Mouse (Mus musculus): ENCODE results near the gene Magt1. TPM values are rescaled to one million over a fixed set of nuclear protein-coding genes. Genes with fewer than 3 reads are reported as not detected.
A peak's percentile ranks its signal among the peaks of the same experiment; 100 is the strongest.
"Not testable (repeated sequence)": the region's sequence is repeated elsewhere in the genome, so short reads cannot be mapped to it uniquely, and the experiment has no call there.

The Magt1 gene
- total RNA-seq, 2 experiments from 2014 or later = 55.6 to 75.7 TPM

- no peak for ATAC-seq (ENCODE audit: poor library complexity, severe bottlenecking)
These were observed 57.7 kb downstream of the Magt1 start for GRCm38 (mm10) chrX:105953999-105954398.

DNA sequence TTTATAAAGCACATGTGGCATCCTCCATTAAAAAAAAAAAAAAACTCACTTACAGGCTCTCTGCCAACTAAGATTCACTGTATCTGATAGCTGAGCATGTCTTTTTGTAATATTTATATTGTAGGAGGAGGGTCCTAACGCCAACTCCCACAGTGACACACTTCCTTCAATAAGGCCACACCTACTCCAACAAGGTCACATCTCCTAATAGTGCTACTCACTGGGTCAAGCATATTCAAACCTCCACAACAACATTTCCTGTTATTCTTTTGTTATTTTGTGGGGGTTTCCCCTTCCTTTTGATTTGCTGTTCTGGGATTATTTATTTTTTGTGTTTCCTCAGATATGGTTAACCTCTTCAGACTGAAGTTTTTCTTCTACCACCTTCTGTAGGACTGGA is 65.3 kb downstream of the Magt1 start:
- ATAC-seq (ENCODE audit: poor library complexity, severe bottlenecking) = no peak

DNA sequence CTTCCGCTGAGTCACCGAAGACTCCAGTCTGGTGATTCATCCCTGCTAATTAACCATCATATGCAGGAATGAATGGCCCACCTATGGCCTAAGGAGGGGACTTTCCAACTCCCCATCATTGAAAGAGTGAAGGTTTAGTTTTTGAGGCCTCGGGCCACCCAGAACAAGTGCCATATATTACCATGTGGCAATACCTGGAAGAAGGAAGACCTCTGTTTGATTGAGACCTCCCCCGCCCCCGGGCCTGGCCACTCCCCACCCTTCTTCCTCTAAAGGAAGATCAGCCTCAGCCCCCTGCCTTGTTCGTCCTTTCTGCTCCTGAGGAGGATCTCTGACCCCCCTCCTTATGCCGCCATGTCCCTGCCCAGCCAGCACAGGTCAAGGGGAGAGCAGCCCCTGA is 72.5 kb downstream of the Magt1 start:
- ATAC-seq (ENCODE audit: poor library complexity, severe bottlenecking) = no peak

- ATAC-seq (ENCODE audit: poor library complexity, severe bottlenecking) = no peak
These were observed 74.0 kb downstream of the Magt1 start for GRCm38 (mm10) chrX:105937736-105938135.

- ATAC-seq (ENCODE audit: poor library complexity, severe bottlenecking) = no peak
These were observed 77.4 kb downstream of the Magt1 start for GRCm38 (mm10) chrX:105934341-105934740.

GRCm38 (mm10) chrX:105929478-105930038 is 82.1 kb downstream of the Magt1 start:
- ATAC-seq (ENCODE audit: poor library complexity, severe bottlenecking) = peak; percentile 1; the same call in 1 of the 2 replicates

DNA sequence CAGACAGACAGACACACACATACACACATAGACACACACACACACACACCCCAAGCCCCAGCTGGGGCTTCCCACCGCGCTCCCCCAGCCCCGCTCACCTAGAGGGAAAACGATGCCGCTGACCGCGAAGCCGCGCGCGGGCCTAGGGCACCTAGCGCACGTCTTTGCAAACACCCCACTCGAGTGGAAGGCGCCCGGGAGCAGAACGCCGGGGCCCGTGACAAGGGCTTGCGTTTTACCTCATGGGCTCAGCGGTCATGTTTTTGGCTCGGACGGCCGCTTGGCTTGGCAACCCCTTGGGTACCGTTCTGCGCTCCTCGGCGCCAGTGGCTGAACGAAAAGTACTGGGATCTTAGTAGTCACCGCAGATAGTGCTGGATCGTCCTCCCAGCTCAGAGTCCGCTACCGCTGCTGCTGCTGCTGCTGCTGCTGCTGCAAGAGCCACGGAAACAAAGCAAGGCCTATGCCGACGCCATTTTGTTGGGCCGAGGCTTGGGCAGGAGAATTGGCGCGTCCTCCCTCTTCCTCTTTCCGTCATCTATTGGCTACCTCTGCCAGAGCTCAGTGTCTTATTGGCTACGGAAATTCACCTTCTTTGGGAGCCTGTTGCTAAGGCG is 82.7 kb downstream of the Magt1 start, which contains the start of gene Atrx:
Gene Atrx, minus strand, starts transcription at position 543 of the 617 bp plus-strand sequence.
- peak; percentile 88 for ATAC-seq (ENCODE audit: poor library complexity, severe bottlenecking)

DNA sequence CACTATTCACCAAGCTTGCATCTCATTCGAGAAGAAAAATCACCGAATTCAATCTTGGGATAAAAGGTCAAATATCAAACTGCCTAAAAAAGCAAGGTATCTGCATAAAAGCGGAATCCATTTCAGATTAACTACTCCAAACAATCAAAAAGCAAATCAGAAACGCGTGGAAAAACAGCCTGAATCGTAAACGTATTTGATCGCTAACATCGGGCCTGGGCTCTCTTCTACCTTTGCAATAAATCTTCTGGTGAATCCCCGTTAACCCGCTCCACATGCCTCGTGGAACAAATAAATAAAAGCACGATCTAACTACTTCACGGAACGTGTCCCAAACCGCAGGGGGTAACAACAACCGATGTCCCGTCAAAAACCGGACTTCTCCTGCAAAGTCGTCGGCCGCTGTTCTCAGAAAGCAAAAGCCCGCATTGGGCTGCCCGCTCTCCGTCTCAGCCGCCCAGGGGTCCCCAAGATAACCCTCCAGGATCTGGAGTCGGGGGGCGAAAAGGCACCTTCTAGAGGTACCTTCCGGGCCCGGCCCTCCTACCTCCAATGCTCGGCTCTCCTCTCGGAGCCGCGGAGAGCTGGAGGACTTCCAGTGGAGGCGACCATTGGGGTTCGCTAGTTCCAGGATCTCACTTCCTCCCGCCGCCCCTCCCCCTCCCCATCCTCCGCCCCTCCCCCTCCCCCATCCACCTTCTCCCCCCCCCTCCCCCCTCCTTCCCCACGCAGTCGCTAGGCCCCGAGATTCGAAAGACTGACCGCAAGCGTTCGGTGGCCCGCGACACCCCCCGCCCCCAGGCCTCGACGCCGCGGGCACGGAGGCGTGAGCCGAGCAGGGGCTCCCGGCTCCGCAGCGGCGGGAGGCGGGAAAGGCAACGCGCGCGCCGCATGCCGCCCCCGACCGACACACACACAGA is 83.5 kb downstream of the Magt1 start:
- ATAC-seq (ENCODE audit: poor library complexity, severe bottlenecking) = peak; percentile 36

DNA sequence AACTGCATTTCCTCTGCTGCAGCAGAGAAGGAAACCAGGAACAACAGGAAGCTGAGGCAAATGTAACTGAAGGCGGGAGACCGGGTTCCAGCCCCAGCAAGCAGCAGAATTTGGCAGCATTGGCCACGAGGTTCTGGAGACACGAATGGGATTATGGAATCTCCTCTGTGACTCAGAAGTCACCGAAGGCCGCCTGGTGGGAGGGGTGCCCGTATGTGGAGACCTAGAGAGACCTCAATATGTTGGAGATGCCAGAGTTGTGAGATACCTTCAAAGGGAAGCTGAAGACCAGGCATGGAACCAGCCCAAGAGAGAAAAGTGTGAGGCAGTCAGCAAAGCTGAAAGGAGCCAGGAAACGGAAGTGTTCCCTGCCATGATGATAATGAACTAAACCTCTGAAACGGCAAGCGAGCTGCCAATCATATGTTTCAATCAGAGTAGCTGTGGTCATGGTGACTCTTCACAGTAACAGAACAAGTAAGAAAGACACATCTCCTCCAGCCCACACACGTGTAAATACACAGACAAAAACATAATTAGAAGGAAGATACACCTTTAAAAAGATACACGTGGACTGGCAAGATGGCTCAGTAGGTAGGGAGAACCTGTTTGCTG is 85.5 kb downstream of the Magt1 start:
- ATAC-seq (ENCODE audit: poor library complexity, severe bottlenecking) = peak; percentile 33

- no peak for ATAC-seq (ENCODE audit: poor library complexity, severe bottlenecking)
These were observed 87.2 kb downstream of the Magt1 start for GRCm38 (mm10) chrX:105924326-105925070.

GRCm38 (mm10) chrX:105923896-105924295 is 87.8 kb downstream of the Magt1 start:
- no peak for ATAC-seq (ENCODE audit: poor library complexity, severe bottlenecking)

- not testable (repeated sequence) for ATAC-seq (ENCODE audit: poor library complexity, severe bottlenecking)
These were observed 88.7 kb downstream of the Magt1 start for GRCm38 (mm10) chrX:105922986-105923385.

GRCm38 (mm10) chrX:105921421-105921820 is 90.3 kb downstream of the Magt1 start:
- ATAC-seq (ENCODE audit: poor library complexity, severe bottlenecking) = peak; percentile 52; the same call in 1 of the 2 replicates

Other genes starting within 250 kb of the Magt1 start
- not detected in 2 replicates for gene Fgf16, start 247.6 kb downstream of the Magt1 start, total RNA-seq (2015)
- not detected in 2 replicates for gene Fgf16, start 247.6 kb downstream of the Magt1 start, total RNA-seq (2017)
- gene Atrx, start 82.5 kb downstream of the Magt1 start, total RNA-seq (2015) = 103 and 125 TPM in 2 replicates
- 169 and 170 TPM in 2 replicates for gene Atrx, start 82.5 kb downstream of the Magt1 start, total RNA-seq (2017)
- 306 and 313 TPM in 2 replicates for gene Cox7b, start 3.8 kb upstream of the Magt1 start, total RNA-seq (2015)
- 331 and 383 TPM in 2 replicates for gene Cox7b, start 3.8 kb upstream of the Magt1 start, total RNA-seq (2017)
- 25.0 and 27.5 TPM in 2 replicates for gene Atp7a, start 15.4 kb upstream of the Magt1 start, total RNA-seq (2015)
- 23.5 and 46.6 TPM in 2 replicates for gene Atp7a, start 15.4 kb upstream of the Magt1 start, total RNA-seq (2017)
- 116 and 127 TPM in 2 replicates for gene Tlr13, start 131.3 kb upstream of the Magt1 start, total RNA-seq (2015)
- gene Tlr13, start 131.3 kb upstream of the Magt1 start, total RNA-seq (2017) = 131 and 150 TPM in 2 replicates
- 313 and 334 TPM in 2 replicates for gene Pgk1, start 175.2 kb upstream of the Magt1 start, total RNA-seq (2015)
- 306 and 317 TPM in 2 replicates for gene Pgk1, start 175.2 kb upstream of the Magt1 start, total RNA-seq (2017)
- 5.2 and 7.2 TPM in 2 replicates for gene Taf9b, start 209.3 kb upstream of the Magt1 start, total RNA-seq (2015)
- gene Taf9b, start 209.3 kb upstream of the Magt1 start, total RNA-seq (2017) = 4.6 and 5.2 TPM in 2 replicates
- not detected in 2 replicates for gene Fnd3c2, start 243.5 kb upstream of the Magt1 start, total RNA-seq (2015)
- gene Fnd3c2, start 243.5 kb upstream of the Magt1 start, total RNA-seq (2017) = not detected in 2 replicates

Data from megakaryocyte, adult 5-6 weeks (primary cell).